Mouse (Mus musculus): ENCODE measurements around the gene Itpkc. TPM values are rescaled to one million over a fixed set of nuclear protein-coding genes. Genes with fewer than 3 reads are reported as not detected.

Itpkc gene
- total RNA-seq, 2 experiments from 2014 or later = 7.6 to 8.7 TPM

Small RNA genes lying within 50 kb of the gene (microRNA-seq; reads per million reads assigned to microRNA genes)
- not detected for gene Mir1191
- gene Mir3101 = 0.86 reads per million

Other genes with a start within 250 kb of the Itpkc start
- not detected for gene Cyp2a12, start 199.6 kb downstream of the Itpkc start, total RNA-seq (2021)
- under 1 TPM; 0.34 to 0.39 TPM for gene Cyp2f2, start 108.8 kb downstream of the Itpkc start, total RNA-seq (2021)
- gene Cyp2t4, start 74.9 kb downstream of the Itpkc start, total RNA-seq (2021) = not detected
- 10 to 100 TPM; 82.3 to 84.9 TPM for gene Egln2, start 61.9 kb downstream of the Itpkc start, total RNA-seq (2021)
- gene Rab4b, start 49.8 kb downstream of the Itpkc start, total RNA-seq (2021) = 10 to 100 TPM; 85.4 to 89.5 TPM
- not detected for gene Gm21983, start 47.6 kb downstream of the Itpkc start, total RNA-seq (2021)
- 1 to 10 TPM; 1.5 to 3.2 TPM for gene Mia, start 47.5 kb downstream of the Itpkc start, total RNA-seq (2021)
- gene BC024978, start 32.9 kb downstream of the Itpkc start, total RNA-seq (2021) = 10 to 100 TPM; 19.7 to 21.5 TPM
- 10 to 100 TPM; 83.9 to 84.3 TPM for gene Snrpa, start 32.4 kb downstream of the Itpkc start, total RNA-seq (2021)
- 10 to 100 TPM; 28.3 TPM for gene Coq8b, start 4.4 kb upstream of the Itpkc start, total RNA-seq (2021)
- gene Numbl, start 29.8 kb upstream of the Itpkc start, total RNA-seq (2021) = 100 to 1,000 TPM; 117 to 126 TPM
- 10 to 100 TPM; 52.3 to 57.5 TPM for gene Ltbp4, start 109.0 kb upstream of the Itpkc start, total RNA-seq (2021)
- gene Shkbp1, start 127.4 kb upstream of the Itpkc start, total RNA-seq (2021) = 10 to 100 TPM; 24.7 to 27.9 TPM
- not detected for gene Gm20479, start 128.8 kb upstream of the Itpkc start, total RNA-seq (2021)
- gene Sptbn4, start 219.0 kb upstream of the Itpkc start, total RNA-seq (2021) = 10 to 100 TPM; 89.7 to 99.2 TPM
- 10 to 100 TPM; 11.8 to 12.7 TPM for gene Blvrb, start 219.3 kb upstream of the Itpkc start, total RNA-seq (2021)
- 1 to 10 TPM; 2.5 to 3.2 TPM for gene Sertad3, start 245.1 kb upstream of the Itpkc start, total RNA-seq (2021)